Mouse (Mus musculus) MEL (cell line): ENCODE results near the gene Gpr27. TPM values are rescaled to one million over a fixed set of nuclear protein-coding genes. Genes with fewer than 3 reads are reported as not detected.

ENCODE experiments used
- DNase-seq: peaks from one replicate; pipeline ENCODE4 v3.0.0; 2011; ENCODE audit warnings: low read depth, low spot score
- H3K27ac ChIP-seq: 2 replicates; pipeline ENCODE4 v1.5.1; 2012; ENCODE audit warnings: low read depth, mild to moderate bottlenecking, control low read depth, low read length, moderate library complexity; ENCODE audit not compliant: control insufficient read depth
- H3K27me3 ChIP-seq, 2 experiments: fragments of 150-350 bp in 1 of 2; sonication (generic) in 1 of 2; 2 replicates each; pipeline ENCODE4 v1.6.1; 2012; ENCODE audit warnings: low read length in 2 of 2, mild to moderate bottlenecking in 2 of 2, improper control_type of control experiment in 1 of 2, moderate library complexity in 1 of 2; ENCODE audit not compliant: insufficient read depth in 2 of 2, control insufficient read depth in 1 of 2
- H3K36me3 ChIP-seq, 2 experiments: 2 replicates each; pipeline ENCODE4 v1.6.1; 2012 to 2014; ENCODE audit warnings: low read length in 2 of 2, improper control_type of control experiment in 1 of 2, inconsistent platforms in 1 of 2, mild to moderate bottlenecking in 1 of 2; ENCODE audit not compliant: insufficient read depth in 2 of 2, control insufficient read depth in 1 of 2
- H3K4me1 ChIP-seq, 2 experiments: fragments of 150-350 bp in 1 of 2; sonication (generic) in 1 of 2; 2 replicates each; pipeline ENCODE4 v1.6.1; 2012; ENCODE audit warnings: low read length in 2 of 2, improper control_type of control experiment in 1 of 2, mild to moderate bottlenecking in 1 of 2; ENCODE audit not compliant: insufficient read depth in 2 of 2, control insufficient read depth in 1 of 2
- H3K4me3 ChIP-seq, 2 experiments: fragments of 150-350 bp in 1 of 2; sonication (generic) in 1 of 2; 2 replicates each; pipeline ENCODE4 v1.5.1; 2012; ENCODE audit warnings: low read depth in 2 of 2, low read length in 2 of 2, mild to moderate bottlenecking in 2 of 2, moderate library complexity in 2 of 2, control low read depth in 1 of 2, improper control_type of control experiment in 1 of 2; ENCODE audit not compliant: control insufficient read depth in 1 of 2, insufficient read depth in 1 of 2
- H3K79me2 ChIP-seq: 2 replicates; pipeline ENCODE4 v1.6.1; 2012; ENCODE audit warnings: mild to moderate bottlenecking, low read length, moderate library complexity; ENCODE audit not compliant: control insufficient read depth, poor library complexity, insufficient read depth
- H3K9ac ChIP-seq: 2 replicates; pipeline ENCODE4 v1.6.1; 2012; ENCODE audit warnings: low read depth, mild to moderate bottlenecking, control low read depth, low read length, moderate library complexity; ENCODE audit not compliant: control insufficient read depth, poor library complexity, severe bottlenecking
- H3K9me3 ChIP-seq: fragments of 150-350 bp; sonication (generic); replicated peaks from 2 replicates; pipeline ENCODE4 v1.6.1; 2012; ENCODE audit warnings: mild to moderate bottlenecking, low read length, improper control_type of control experiment, moderate library complexity; ENCODE audit not compliant: insufficient read depth
- BHLHE40 ChIP-seq: IDR thresholded peaks from 2 replicates; pipeline ENCODE4 v1.6.1; 2012; ENCODE audit warnings: low read depth, mild to moderate bottlenecking, inconsistent platforms, low read length, improper control_type of control experiment, borderline replicate concordance
- CHD1 ChIP-seq: IDR thresholded peaks from 2 replicates; pipeline ENCODE4 v1.6.1; 2012; ENCODE audit warnings: low read depth, mild to moderate bottlenecking, inconsistent platforms, low read length, improper control_type of control experiment
- E2F4 ChIP-seq: IDR thresholded peaks from 2 replicates; pipeline ENCODE4 v1.6.1; 2011; ENCODE audit warnings: low read depth, low read length, improper control_type of control experiment, borderline replicate concordance
- EP300 ChIP-seq, 2 experiments: IDR thresholded peaks; 2 replicates each; pipeline ENCODE4 v1.6.1; 2011; ENCODE audit warnings: improper control_type of control experiment in 2 of 2, low read length in 2 of 2, low read depth in 1 of 2, mild to moderate bottlenecking in 1 of 2
- GABPA ChIP-seq: IDR thresholded peaks from 2 replicates; pipeline ENCODE4 v1.6.1; 2012; ENCODE audit warnings: low read depth, mild to moderate bottlenecking, inconsistent platforms, low read length, improper control_type of control experiment, moderate library complexity
- HCFC1 ChIP-seq: IDR thresholded peaks from 2 replicates; pipeline ENCODE4 v1.6.1; 2012; ENCODE audit warnings: low read depth, mild to moderate bottlenecking, inconsistent platforms, low read length, improper control_type of control experiment, moderate library complexity
- JUND ChIP-seq: IDR thresholded peaks from 2 replicates; pipeline ENCODE4 v1.6.1; 2011; ENCODE audit warnings: low read depth, mild to moderate bottlenecking, improper control_type of control experiment, low read length
- KAT2A ChIP-seq: conservative IDR thresholded peaks from 2 replicates; pipeline ENCODE4 v1.6.1; 2012; ENCODE audit warnings: low read depth, low read length, improper control_type of control experiment, inconsistent platforms
- MEF2A ChIP-seq: IDR thresholded peaks from 2 replicates; pipeline ENCODE4 v1.6.1; 2014; ENCODE audit warnings: low read depth, mild to moderate bottlenecking, inconsistent platforms, low read length, improper control_type of control experiment; ENCODE audit not compliant: poor library complexity, insufficient replicate concordance, severe bottlenecking; ENCODE audit errors: extremely low read depth
- MXI1 ChIP-seq: IDR thresholded peaks from 2 replicates; pipeline ENCODE4 v1.6.1; 2011; ENCODE audit warnings: mild to moderate bottlenecking, low read depth, low read length, improper control_type of control experiment
- MYB ChIP-seq: IDR thresholded peaks from 2 replicates; pipeline ENCODE4 v1.6.1; 2011; ENCODE audit warnings: mild to moderate bottlenecking, low read depth, low read length, improper control_type of control experiment
- MYC ChIP-seq: IDR thresholded peaks from 2 replicates; pipeline ENCODE4 v1.6.1; 2011; ENCODE audit warnings: low read depth, mild to moderate bottlenecking, low read length, improper control_type of control experiment, moderate library complexity
- NELFE ChIP-seq: IDR thresholded peaks from 2 replicates; pipeline ENCODE4 v1.6.1; 2011; ENCODE audit warnings: low read depth, low read length, improper control_type of control experiment
- NRF1 ChIP-seq: IDR thresholded peaks from 2 replicates; pipeline ENCODE4 v1.6.1; 2014; ENCODE audit warnings: low read depth, mild to moderate bottlenecking, inconsistent platforms, low read length, improper control_type of control experiment, moderate library complexity; ENCODE audit not compliant: poor library complexity, insufficient read depth, severe bottlenecking
- POLR2A ChIP-seq, 2 experiments: IDR thresholded peaks; 2 replicates each; pipeline ENCODE4 v1.6.1; 2011 to 2012; ENCODE audit warnings: low read length in 2 of 2, mild to moderate bottlenecking in 2 of 2, control low read depth in 1 of 2, improper control_type of control experiment in 1 of 2, low read depth in 1 of 2, moderate library complexity in 1 of 2; ENCODE audit not compliant: control insufficient read depth in 1 of 2, insufficient read depth in 1 of 2, poor library complexity in 1 of 2
- POLR2AphosphoS2 ChIP-seq: IDR thresholded peaks from 2 replicates; pipeline ENCODE4 v1.6.1; 2011; ENCODE audit warnings: low read length, improper control_type of control experiment
- POLR2AphosphoS5 ChIP-seq: IDR thresholded peaks from 2 replicates; pipeline ENCODE4 v1.6.1; 2012; ENCODE audit warnings: low read depth, borderline replicate concordance, mild to moderate bottlenecking, inconsistent platforms, low read length, moderate library complexity, mixed read lengths
- SIN3A ChIP-seq: IDR thresholded peaks from 2 replicates; pipeline ENCODE4 v1.6.1; 2012; ENCODE audit warnings: low read length, improper control_type of control experiment, inconsistent platforms
- SMC3 ChIP-seq: IDR thresholded peaks from 2 replicates; pipeline ENCODE4 v1.6.1; 2011; ENCODE audit warnings: low read depth, low read length, improper control_type of control experiment
- TAL1 ChIP-seq: IDR thresholded peaks from 2 replicates; pipeline ENCODE4 v1.6.1; 2012; ENCODE audit warnings: mild to moderate bottlenecking, inconsistent platforms, low read length, moderate library complexity, mixed read lengths
- TBP ChIP-seq: IDR thresholded peaks from 2 replicates; pipeline ENCODE4 v1.8.0; 2011; ENCODE audit warnings: low read depth, low read length, improper control_type of control experiment
- TCF12 ChIP-seq: IDR thresholded peaks from 2 replicates; pipeline ENCODE4 v1.6.1; 2014; ENCODE audit warnings: low read depth, mild to moderate bottlenecking, inconsistent platforms, low read length, improper control_type of control experiment, moderate library complexity
- UBTF ChIP-seq: IDR thresholded peaks from 2 replicates; pipeline ENCODE4 v1.6.1; 2012; ENCODE audit warnings: low read depth, mild to moderate bottlenecking, inconsistent platforms, low read length, improper control_type of control experiment, moderate library complexity, borderline replicate concordance; ENCODE audit not compliant: insufficient read depth
- USF1 ChIP-seq: IDR thresholded peaks from 2 replicates; pipeline ENCODE4 v1.6.1; 2014; ENCODE audit warnings: low read depth, mild to moderate bottlenecking, inconsistent platforms, low read length, improper control_type of control experiment, moderate library complexity
- USF2 ChIP-seq, 2 experiments: IDR thresholded peaks; 2 replicates each; pipeline ENCODE4 v1.6.1; 2011 to 2012; ENCODE audit warnings: improper control_type of control experiment in 2 of 2, low read length in 2 of 2, borderline replicate concordance in 1 of 2, inconsistent platforms in 1 of 2, low read depth in 1 of 2, mild to moderate bottlenecking in 1 of 2; ENCODE audit not compliant: insufficient read depth in 1 of 2
- ZKSCAN1 ChIP-seq: IDR thresholded peaks from 2 replicates; pipeline ENCODE4 v1.6.1; 2012; ENCODE audit warnings: low read depth, mild to moderate bottlenecking, inconsistent platforms, low read length, improper control_type of control experiment, moderate library complexity
- ZMIZ1 ChIP-seq: IDR thresholded peaks from 2 replicates; pipeline ENCODE4 v1.6.1; 2012; ENCODE audit warnings: low read depth, mild to moderate bottlenecking, inconsistent platforms, low read length, improper control_type of control experiment, moderate library complexity
- polyA plus RNA-seq, 2 experiments: library from polyadenylated mRNA; stranded (reverse) in 1 of 2; unstranded in 1 of 2; fragments of >175 nt in 1 of 2; fragments of >200 nt in 1 of 2; gene quantifications; 2 replicates each; pipeline versions ENCODE4 v1.2.1 to v1.2.4; 2012; ENCODE audit warnings: low replicate concordance in 2 of 2, low read depth in 1 of 2; ENCODE audit not compliant: insufficient read length in 2 of 2, insufficient read depth in 1 of 2, missing spikeins in 1 of 2
- total RNA-seq: library from RNA; depleted of rRNA; stranded (reverse); fragments of 300-350 nt; gene quantifications from 2 replicates; pipeline ENCODE4 v1.2.3, GENCODE M21; 2012

Gene Gpr27
- total and polyA plus RNA-seq, 3 experiments = not detected

DNA sequence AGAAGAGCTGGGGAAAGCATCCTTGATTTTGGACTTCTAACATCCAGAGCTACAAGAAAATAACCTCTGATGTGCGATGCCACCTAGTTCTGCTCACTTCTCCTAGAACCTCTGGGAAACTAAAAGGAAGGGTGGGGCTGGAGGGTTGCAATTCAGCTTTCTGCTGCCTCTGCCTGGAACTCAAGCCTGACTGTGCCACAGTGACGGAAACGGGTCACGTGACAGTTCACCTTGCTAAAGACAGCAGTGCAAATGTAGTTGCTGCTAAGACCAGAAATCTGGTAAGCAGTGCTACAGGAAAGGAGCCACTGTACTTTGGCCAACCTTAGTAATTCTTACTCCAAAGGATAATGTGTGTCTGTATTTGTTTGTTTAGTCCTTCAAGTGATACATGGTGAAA, 37.4 kb downstream of the Gpr27 start:
- TF ChIP-seq NRF1 (no peak), EP300 (IDR thresholded peaks at IDR 0.05; ENCODE audit: low read depth in 1 of 2, low read length in 2 of 2) (no peak), SMC3 (no peak), UBTF (no peak), CHD1 (no peak), POLR2AphosphoS2 (no peak), MEF2A (no peak), ZMIZ1 (no peak), GABPA (no peak), POLR2AphosphoS5 (no peak), SIN3A (no peak), POLR2A (IDR thresholded peaks at IDR 0.05; ENCODE audit: control insufficient read depth in 1 of 2, insufficient read depth in 1 of 2, low read depth in 1 of 2, low read length in 2 of 2, poor library complexity in 1 of 2) (no peak), TCF12 (no peak), NELFE (no peak), JUND (no peak), KAT2A (no peak), E2F4 (no peak)
- H3K36me3 ChIP-seq = no peaks in the 10 kb centered on the region
- no peak overlapping the region for H3K4me3 ChIP-seq
- no peak overlapping the region for H3K27ac ChIP-seq
- no peaks in the 10 kb centered on the region for H3K4me1 ChIP-seq
- H3K9me3 ChIP-seq = no peaks in the 10 kb centered on the region
- DNase-seq = no peak
- no peaks in the 10 kb centered on the region for H3K79me2 ChIP-seq
- no peaks in the 10 kb centered on the region; a peak in 1 of 4 replicates for H3K27me3 ChIP-seq
- H3K9ac ChIP-seq = no peak overlapping the region

DNA sequence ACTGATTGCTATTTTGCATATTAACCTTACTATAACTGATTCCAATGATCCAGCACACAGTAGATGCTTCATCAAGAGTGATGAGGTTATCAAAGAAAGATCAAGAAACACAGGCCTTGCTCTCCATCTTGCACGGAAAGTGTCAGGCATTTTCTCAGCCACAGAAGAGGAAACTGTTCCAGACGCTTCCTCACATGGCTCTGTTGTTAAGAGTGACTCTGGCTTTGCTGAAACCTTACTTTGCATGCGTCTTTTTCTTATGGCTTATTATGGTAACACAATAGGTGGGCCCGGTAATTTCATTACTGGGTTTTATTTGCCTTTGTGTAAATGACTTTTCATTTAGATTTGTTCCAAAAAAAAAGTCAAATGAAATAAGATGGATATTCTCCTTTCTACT, 39.4 kb downstream of the Gpr27 start:
- H3K4me1 ChIP-seq = no peaks in the 10 kb centered on the region
- H3K9ac ChIP-seq = no peak overlapping the region
- no peak overlapping the region for H3K27ac ChIP-seq
- no peaks in the 10 kb centered on the region for H3K9me3 ChIP-seq
- TF ChIP-seq TAL1 (no peak), USF2 (IDR thresholded peaks at IDR 0.05; ENCODE audit: borderline replicate concordance in 1 of 2, insufficient read depth in 1 of 2, low read depth in 1 of 2, low read length in 2 of 2) (no peak), GABPA (no peak), UBTF (no peak), USF1 (no peak), TCF12 (no peak), MEF2A (no peak), POLR2A (IDR thresholded peaks at IDR 0.05; ENCODE audit: control insufficient read depth in 1 of 2, insufficient read depth in 1 of 2, low read depth in 1 of 2, low read length in 2 of 2, poor library complexity in 1 of 2) (no peak), CHD1 (no peak), HCFC1 (no peak), ZKSCAN1 (no peak), BHLHE40 (no peak), MYB (no peak), TBP (no peak), MYC (no peak), SIN3A (no peak), E2F4 (no peak), MXI1 (no peak)
- H3K27me3 ChIP-seq = no peaks in the 10 kb centered on the region; a peak in 1 of 4 replicates
- DNase-seq = no peak
- no peak overlapping the region for H3K4me3 ChIP-seq
- no peaks in the 10 kb centered on the region for H3K36me3 ChIP-seq
- no peaks in the 10 kb centered on the region for H3K79me2 ChIP-seq
